Mouse (Mus musculus): ENCODE measurements around the gene Treh. TPM values are rescaled to one million over a fixed set of nuclear protein-coding genes. Genes with fewer than 3 reads are reported as not detected.
A peak's percentile ranks its signal among the peaks of the same experiment; 100 is the strongest.

The Treh gene
- polyA plus RNA-seq, 1 experiment from 2014 or later = not detected

DNA sequence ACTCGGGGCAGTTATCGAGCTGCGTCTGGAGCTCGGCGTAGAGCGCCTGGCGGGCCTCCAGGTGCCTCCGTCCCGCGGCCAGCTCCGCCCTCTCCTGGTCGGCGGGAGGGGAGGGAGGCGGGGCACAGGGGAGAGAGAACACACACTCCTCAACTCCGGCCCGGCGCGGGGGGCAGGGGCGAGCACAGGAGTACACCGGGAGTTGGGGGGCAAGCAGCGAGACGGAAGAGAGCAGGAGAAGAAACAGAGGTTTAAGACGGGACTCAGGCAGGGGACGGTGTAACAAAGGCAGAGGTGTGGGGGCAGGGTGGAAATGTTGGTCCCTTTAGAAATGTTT is 35.4 kb downstream of the Treh start:
- H3K9me3 ChIP-seq = no peaks in the 10 kb centered on the region
- peak overlapping the region; percentile 48 for H3K4me3 ChIP-seq
- no peaks in the 10 kb centered on the region for H3K27me3 ChIP-seq
- peaks cover 83% of the 10 kb centered on the region for H3K36me3 ChIP-seq
- ATAC-seq (ENCODE audit: low FRiP score, low read depth) = peak; percentile 88
- H3K4me2 ChIP-seq (replicated peaks) = peak overlapping the region; percentile 83
- H3K9ac ChIP-seq = peak overlapping the region; percentile 67
- H3K4me1 ChIP-seq = peaks cover 28% of the 10 kb centered on the region
- WGBS = 3% methylated on average over 22 of the region's 24 CpGs
- peak overlapping the region; percentile 75 for H3K27ac ChIP-seq

DNA sequence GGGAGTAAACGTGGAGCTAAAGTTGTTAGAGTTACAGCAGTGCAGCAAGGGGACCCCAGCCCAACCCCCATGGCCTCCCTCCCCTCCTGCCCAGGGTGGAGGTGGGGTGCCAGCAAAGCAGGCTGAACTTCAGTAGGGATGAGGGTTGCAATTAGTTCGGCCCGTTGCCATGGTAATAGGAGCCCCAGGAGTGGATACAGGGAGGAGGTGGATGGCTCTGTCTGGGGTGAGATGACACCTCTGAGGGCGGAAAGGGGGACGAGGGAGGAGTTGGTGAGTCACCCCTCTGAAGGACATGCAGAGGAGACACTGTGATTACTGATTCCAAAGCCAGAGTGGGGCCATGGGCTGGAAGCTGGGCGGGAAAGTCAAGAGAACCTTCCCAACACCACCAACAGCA is 35.9 kb downstream of the Treh start:
- Histone ChIP-seq H3K9ac (peak overlapping the region; percentile 67), H3K9me3 (no peaks in the 10 kb centered on the region), H3K4me2 (replicated peaks) (peak overlapping the region; percentile 83), H3K4me1 (peaks cover 28% of the 10 kb centered on the region), H3K4me3 (peak overlapping the region; percentile 48), H3K27me3 (no peaks in the 10 kb centered on the region), H3K36me3 (peaks cover 82% of the 10 kb centered on the region), H3K27ac (peak overlapping the region; percentile 75; the same call in 1 of the 2 replicates)
- WGBS = 17% methylated on average over 6 of the region's 6 CpGs
- ATAC-seq (ENCODE audit: low FRiP score, low read depth) = peak; percentile 10; the same call in 1 of the 2 replicates

DNA sequence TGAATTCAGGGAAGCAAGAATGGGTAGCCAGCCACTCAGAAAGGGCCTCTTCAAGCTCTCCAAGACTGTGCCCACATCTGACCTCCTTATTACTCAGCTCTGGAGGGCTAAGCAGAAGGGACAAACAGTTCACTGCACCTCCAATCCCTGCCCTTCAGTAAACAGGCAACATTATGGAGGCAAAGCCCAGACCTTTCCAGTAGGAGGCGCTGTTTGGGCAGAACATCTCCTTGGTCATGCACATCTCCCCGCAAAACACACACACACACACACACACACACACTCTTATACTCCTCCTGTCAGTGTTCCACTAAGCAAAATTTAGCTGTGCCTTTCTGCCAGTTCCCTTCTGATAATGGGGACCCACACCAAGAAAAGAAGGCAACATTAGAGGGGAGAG is 36.6 kb downstream of the Treh start:
- H3K4me3 ChIP-seq = no peak overlapping the region
- WGBS = 54% methylated on average over 2 of the region's 2 CpGs
- H3K27ac ChIP-seq = no peak overlapping the region; the same call in 1 of the 2 replicates

DNA sequence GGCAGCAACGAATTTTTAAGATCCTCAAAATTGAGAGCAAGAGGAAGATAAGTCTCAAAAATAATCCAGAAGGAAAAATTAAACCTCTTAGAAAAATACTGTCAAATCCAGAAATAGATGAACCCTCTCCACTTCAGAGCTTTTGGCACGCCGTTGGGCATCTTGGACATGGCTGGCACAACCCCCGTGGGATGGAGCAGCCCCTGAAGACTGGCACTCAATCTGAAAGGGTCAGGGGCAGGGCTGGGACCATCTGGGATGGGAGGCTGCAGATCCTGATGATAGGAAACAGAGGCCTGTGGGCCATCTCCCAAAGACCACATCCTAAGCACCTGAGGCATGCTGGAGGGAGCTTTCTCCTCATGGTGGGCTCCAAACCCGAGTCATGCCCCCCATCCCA is 37.2 kb downstream of the Treh start:
- no peak for ATAC-seq (ENCODE audit: low FRiP score, low read depth)
- Histone ChIP-seq H3K4me2 (replicated peaks) (no peak overlapping the region), H3K4me3 (no peak overlapping the region), H3K27me3 (no peaks in the 10 kb centered on the region), H3K9me3 (no peaks in the 10 kb centered on the region), H3K9ac (peak overlapping the region; percentile 43; the same call in 1 of the 2 replicates), H3K27ac (no peak overlapping the region), H3K4me1 (peaks cover 28% of the 10 kb centered on the region), H3K36me3 (peaks cover 81% of the 10 kb centered on the region)
- 78% methylated on average over 5 of the region's 5 CpGs for WGBS

More for the DNA sequence above, 36.6 kb downstream of the Treh start:
- no peaks in the 10 kb centered on the region for H3K27me3 ChIP-seq
- H3K9ac ChIP-seq = no peak overlapping the region
- H3K4me2 ChIP-seq (replicated peaks) = 0 out of 2 replicates have a peak overlapping the region, but pooled peaks have one; percentile 83
- peaks cover 28% of the 10 kb centered on the region for H3K4me1 ChIP-seq
- no peaks in the 10 kb centered on the region for H3K9me3 ChIP-seq
- peaks cover 81% of the 10 kb centered on the region for H3K36me3 ChIP-seq
- no peak for ATAC-seq (ENCODE audit: low FRiP score, low read depth)

DNA sequence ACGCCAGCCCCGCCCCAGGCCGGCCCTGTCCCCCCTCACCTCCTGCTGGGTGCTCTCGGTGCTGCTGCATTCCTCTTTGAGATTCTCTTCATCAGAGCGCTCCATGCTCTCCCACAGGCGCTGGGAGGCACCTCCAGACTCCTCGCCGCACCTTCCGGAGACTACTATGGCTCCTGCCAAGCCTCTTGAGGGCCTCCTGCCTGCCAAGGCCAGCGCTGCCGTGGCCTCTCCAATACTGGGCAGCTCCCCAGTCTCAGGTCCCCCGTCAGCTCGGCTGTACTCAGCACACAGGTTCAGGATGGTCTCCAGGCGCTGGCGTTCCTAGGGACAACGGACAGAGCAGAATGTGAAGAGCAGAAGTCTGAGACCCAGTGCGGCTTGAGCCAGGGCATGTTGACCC is 38.6 kb downstream of the Treh start:
- no peak for ATAC-seq (ENCODE audit: low FRiP score, low read depth)
- Histone ChIP-seq H3K4me3 (no peak overlapping the region), H3K4me1 (peaks cover 28% of the 10 kb centered on the region), H3K9ac (no peak overlapping the region), H3K36me3 (peaks cover 81% of the 10 kb centered on the region), H3K9me3 (no peaks in the 10 kb centered on the region), H3K4me2 (replicated peaks) (no peak overlapping the region), H3K27ac (no peak overlapping the region), H3K27me3 (no peaks in the 10 kb centered on the region)
- WGBS = 66% methylated on average over 17 of the region's 17 CpGs

DNA sequence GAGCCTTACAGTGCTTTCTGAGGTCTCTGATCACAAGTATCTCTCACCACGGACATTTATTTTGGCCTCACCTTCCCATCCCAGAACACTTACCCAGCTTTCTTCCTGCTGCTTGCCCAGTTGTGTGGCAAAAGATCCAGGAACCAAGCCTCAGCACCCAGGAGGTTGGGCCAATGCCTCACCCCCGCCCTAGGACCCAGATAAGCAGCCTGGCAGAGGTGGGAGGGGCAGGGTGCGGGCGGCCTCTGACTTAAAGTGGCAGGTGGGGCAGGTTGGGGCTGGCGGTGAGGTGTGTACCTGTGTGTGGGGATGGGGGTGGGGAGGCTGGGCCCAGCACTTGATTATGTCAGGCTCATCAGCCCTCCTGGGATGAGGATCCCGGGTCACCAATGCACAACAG is 40.0 kb downstream of the Treh start:
- H3K27me3 ChIP-seq = no peaks in the 10 kb centered on the region
- no peak overlapping the region for H3K9ac ChIP-seq
- H3K4me1 ChIP-seq = peaks cover 18% of the 10 kb centered on the region
- H3K4me3 ChIP-seq = no peak overlapping the region
- H3K9me3 ChIP-seq = no peaks in the 10 kb centered on the region
- no peak for ATAC-seq (ENCODE audit: low FRiP score, low read depth)
- peaks cover 84% of the 10 kb centered on the region for H3K36me3 ChIP-seq
- WGBS = 82% methylated on average over 6 of the region's 6 CpGs
- H3K4me2 ChIP-seq (replicated peaks) = no peak overlapping the region
- H3K27ac ChIP-seq = no peak overlapping the region

DNA sequence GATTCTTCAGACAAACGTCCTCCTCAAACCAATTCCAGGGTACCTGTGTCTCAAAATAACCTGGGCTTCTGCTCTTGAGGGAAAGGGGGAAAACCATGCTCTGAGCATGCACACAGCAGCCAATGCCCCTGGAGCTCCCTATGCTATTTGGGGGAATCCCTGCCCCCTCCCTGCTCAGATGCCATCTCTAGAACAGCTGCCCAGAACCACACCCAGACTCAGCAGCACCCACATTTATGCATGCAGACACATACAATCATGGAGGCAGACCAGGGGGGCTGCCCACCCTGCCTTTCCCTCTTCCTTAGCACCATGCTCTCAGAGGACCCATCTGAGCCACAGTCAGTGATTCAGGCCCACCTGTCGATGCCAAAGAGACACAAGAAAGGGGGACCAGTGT is 40.5 kb downstream of the Treh start:
- Histone ChIP-seq H3K4me2 (replicated peaks) (no peak overlapping the region), H3K27me3 (no peaks in the 10 kb centered on the region), H3K9me3 (no peaks in the 10 kb centered on the region), H3K4me1 (peaks cover 13% of the 10 kb centered on the region), H3K9ac (no peak overlapping the region), H3K4me3 (no peak overlapping the region), H3K27ac (no peak overlapping the region), H3K36me3 (peaks cover 88% of the 10 kb centered on the region)
- no peak for ATAC-seq (ENCODE audit: low FRiP score, low read depth)
- 44% methylated on average over 2 of the region's 2 CpGs for WGBS

DNA sequence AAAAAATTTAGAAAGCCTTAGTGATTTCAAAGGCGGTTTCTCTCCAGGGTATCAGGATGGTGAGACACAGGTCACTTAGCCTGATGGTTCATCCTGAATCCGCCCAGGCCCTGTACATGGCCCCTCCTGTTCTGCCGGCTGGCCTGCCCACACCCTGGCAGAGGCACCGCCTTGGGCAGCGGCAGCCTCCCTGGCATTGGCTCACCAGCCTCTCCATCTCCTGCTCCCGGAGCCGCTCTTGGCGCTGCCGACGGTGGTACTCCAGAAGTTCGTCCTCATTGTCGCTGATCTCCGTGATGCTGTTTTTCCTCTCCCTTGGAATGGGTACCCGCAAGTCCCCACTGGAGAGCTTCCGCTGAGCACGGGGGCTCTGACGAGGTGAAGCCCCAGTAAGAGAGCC is 42.1 kb downstream of the Treh start:
- WGBS = 87% methylated on average over 17 of the region's 17 CpGs
- Histone ChIP-seq H3K4me1 (peaks cover 14% of the 10 kb centered on the region), H3K4me3 (no peak overlapping the region), H3K27me3 (no peaks in the 10 kb centered on the region), H3K9me3 (no peaks in the 10 kb centered on the region), H3K36me3 (peaks cover 81% of the 10 kb centered on the region), H3K9ac (no peak overlapping the region), H3K4me2 (replicated peaks) (no peak overlapping the region), H3K27ac (no peak overlapping the region)
- ATAC-seq (ENCODE audit: low FRiP score, low read depth) = no peak

DNA sequence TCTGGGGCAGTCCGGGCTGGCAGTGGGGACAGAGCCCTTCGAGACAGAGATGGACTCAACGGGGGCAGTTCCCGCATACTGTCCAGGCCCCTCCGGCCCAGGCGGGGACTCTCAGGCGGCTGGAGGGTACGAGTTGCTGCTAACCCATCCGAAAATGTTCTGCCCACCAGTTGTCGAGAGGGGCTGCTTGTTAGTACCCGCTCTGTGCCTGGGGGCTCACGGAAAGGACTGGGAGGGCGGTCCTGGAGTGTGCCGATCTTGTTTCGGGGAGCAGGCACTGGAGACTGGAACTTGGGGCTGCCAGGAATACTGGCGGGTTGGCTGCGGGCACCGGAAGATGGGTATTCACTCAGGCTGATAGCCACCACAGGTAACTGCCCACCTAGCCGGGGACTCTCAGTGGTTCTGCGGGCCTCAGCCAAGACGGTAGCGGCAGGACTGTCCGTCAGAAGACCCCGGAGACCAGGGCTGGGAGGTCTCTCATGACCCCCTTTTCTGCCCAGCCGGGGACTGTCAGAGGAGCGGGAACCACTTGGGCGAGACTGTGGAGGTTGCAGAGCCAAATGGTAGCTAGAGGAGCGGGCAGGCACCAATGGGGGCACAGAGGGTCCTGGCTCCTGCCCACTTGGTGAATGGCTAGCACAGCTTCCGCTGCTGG is 42.8 kb downstream of the Treh start:
- H3K4me2 ChIP-seq (replicated peaks) = no peak overlapping the region
- H3K9me3 ChIP-seq = no peaks in the 10 kb centered on the region
- H3K36me3 ChIP-seq = peaks cover 74% of the 10 kb centered on the region
- no peak overlapping the region for H3K27ac ChIP-seq
- H3K9ac ChIP-seq = no peak overlapping the region
- 94% methylated on average over 29 of the region's 29 CpGs for WGBS
- H3K4me3 ChIP-seq = no peak overlapping the region
- no peaks in the 10 kb centered on the region for H3K27me3 ChIP-seq
- ATAC-seq (ENCODE audit: low FRiP score, low read depth) = no peak
- peaks cover 22% of the 10 kb centered on the region for H3K4me1 ChIP-seq

DNA sequence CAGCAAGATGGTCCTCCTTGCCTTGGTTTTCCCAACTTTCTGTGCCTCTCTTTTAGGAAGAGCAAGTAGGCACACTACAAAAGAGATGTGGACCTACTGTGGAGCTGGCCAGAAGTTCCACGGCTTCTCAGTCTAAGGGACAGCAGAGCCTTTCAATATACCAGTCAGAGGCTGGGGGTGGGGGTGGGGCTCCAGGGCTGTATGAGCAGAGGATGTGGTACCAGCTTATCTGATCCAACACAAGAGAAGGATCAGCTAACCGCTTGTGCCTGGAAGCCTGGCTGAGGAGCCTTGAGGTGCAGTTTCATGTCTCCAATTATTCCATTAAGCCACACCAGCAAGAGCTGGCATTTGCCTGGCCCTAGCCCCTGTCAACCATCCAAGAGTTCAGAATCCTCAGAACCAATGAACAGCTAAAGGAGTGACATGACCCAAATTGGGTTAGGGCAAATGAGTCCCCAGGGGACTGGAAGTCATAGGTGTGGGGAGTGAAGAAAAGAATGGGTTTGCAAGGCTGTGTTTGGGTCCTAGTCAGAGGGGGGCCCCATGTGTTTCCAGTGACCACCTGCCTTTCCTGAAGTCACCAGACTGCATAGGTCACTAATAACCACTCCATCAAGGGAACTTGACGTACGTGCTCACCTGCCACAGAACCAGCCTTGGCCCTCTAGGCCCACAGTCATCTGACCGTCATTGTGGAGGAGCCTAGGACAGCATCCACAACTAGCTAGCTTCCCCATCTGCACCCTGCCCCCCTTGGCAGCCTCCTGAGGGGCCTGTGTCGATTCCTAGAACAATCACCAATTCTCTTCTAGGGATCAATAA is 44.2 kb downstream of the Treh start:
- 81% methylated on average over 6 of the region's 6 CpGs for WGBS
- Histone ChIP-seq H3K4me1 (peaks cover 26% of the 10 kb centered on the region), H3K4me2 (replicated peaks) (no peak overlapping the region), H3K36me3 (peaks cover 60% of the 10 kb centered on the region), H3K9me3 (no peaks in the 10 kb centered on the region), H3K9ac (no peak overlapping the region), H3K27ac (no peak overlapping the region), H3K4me3 (no peak overlapping the region), H3K27me3 (no peaks in the 10 kb centered on the region)
- no peak for ATAC-seq (ENCODE audit: low FRiP score, low read depth)

DNA sequence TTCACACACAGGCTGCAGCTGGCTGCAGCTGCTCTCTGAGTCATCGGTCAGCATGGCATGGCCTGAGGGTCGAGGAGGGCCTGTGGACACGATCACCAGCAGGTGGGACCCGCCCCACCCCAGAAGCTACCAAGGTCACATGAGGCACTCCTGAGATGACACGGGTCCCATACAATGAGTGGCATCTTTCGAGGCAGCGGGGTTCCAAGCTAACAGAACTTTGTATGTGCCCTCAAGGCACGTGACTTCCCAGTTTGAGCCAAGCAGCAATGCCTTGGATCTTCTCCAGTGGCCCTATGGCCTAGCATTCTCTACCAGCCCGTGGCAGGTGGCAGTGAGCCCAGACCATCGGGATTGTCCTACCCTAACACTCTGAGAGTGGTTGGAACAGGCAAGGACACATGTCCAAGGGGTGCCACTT is 44.8 kb downstream of the Treh start:
- 89% methylated on average over 10 of the region's 10 CpGs for WGBS
- Histone ChIP-seq H3K36me3 (peaks cover 54% of the 10 kb centered on the region), H3K9me3 (no peaks in the 10 kb centered on the region), H3K4me1 (peaks cover 26% of the 10 kb centered on the region), H3K4me3 (no peak overlapping the region), H3K27ac (no peak overlapping the region), H3K4me2 (replicated peaks) (no peak overlapping the region), H3K9ac (no peak overlapping the region), H3K27me3 (no peaks in the 10 kb centered on the region)
- no peak for ATAC-seq (ENCODE audit: low FRiP score, low read depth)

DNA sequence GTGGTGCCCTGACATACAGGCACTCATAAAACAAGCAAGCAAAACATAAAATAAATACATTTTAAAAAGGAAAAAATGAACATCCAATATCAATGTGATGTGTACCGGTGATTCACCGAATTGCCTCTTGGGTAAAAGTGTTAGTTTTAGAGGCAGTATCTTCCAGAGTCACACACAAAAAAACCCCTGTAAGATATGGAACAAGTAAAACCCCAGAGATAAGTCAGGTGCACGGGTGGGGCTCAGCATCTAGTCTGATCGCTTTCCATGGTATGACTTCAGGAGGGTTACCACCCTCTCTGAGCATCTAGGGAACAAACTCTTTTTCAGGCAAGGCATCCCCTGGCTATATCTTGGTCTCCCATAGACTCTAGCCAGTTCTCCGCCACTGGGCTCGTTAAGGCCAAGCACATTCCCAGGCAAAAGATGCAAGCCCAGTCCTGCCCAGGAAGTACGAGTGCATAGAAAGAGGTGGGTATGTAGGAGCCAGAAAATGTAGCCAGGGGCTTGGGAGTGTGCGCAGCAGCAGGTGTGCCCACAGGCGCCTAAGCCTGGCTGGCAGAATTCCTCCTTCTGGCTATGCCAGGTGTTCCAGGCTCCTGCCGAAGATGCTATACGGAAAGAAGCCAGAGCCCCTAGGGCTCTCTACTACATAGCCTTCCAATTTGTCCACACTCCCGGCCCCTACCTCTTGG is 46.1 kb downstream of the Treh start:
- H3K4me1 ChIP-seq = peaks cover 31% of the 10 kb centered on the region
- ATAC-seq (ENCODE audit: low FRiP score, low read depth) = no peak
- H3K4me2 ChIP-seq (replicated peaks) = peak overlapping the region; percentile 87
- H3K27ac ChIP-seq = peak overlapping the region; percentile 6; the same call in 1 of the 2 replicates
- no peaks in the 10 kb centered on the region for H3K9me3 ChIP-seq
- peaks cover 52% of the 10 kb centered on the region for H3K36me3 ChIP-seq
- 74% methylated on average over 12 of the region's 12 CpGs for WGBS
- H3K9ac ChIP-seq = no peak overlapping the region
- no peaks in the 10 kb centered on the region for H3K27me3 ChIP-seq
- H3K4me3 ChIP-seq = no peak overlapping the region

Data from limb, embryonic 13.5 days (tissue).